Mouse (Mus musculus) ovary, postnatal 36 days (tissue): ENCODE results near the gene Syn2.

ENCODE experiments used
- DNase-seq: peaks from one replicate; pipeline ENCODE4 v3.0.0; 2022; ENCODE audit warnings: low spot score, mixed read lengths

The Syn2 gene

DNA sequence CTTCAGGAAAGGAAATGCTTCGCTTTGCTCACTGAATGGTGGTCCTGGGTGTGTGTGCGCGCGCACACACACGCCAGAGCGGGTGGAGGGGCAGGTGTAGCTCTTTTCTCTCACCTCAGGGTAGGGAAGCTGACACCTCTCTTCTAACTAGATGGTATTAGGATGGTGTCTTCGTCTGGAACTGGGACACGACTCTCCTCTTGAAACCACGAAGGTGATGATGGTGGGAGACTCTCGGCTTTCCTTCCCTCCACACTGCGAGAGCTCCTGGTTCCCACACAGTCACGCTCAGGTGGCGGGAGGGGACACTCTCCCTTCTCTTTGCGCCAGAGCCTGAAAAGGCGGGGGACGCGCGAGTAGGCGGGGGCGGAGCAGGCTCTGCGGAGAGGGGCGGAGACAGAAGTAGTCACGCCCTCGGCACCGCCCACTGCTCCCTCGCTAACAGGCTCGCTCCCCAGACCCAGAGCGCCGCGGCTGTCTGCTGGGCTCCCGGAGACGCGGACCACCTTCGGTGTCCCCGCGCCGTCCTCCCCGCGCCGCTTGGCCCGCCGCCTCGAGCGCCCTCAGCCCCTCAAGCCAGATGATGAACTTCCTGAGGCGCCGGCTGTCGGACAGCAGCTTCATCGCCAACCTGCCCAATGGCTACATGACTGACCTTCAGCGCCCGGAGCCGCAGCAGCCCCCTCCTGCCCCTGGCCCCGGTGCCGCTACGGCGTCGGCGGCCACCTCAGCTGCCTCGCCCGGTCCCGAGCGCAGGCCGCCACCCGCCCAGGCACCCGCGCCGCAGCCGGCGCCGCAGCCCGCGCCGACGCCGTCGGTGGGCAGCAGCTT is at the start of gene Syn2:
Syn2 (plus strand) TSS at position 402 of the 831 bp plus-strand sequence.
- DNase-seq, result peak; percentile 84

DNA sequence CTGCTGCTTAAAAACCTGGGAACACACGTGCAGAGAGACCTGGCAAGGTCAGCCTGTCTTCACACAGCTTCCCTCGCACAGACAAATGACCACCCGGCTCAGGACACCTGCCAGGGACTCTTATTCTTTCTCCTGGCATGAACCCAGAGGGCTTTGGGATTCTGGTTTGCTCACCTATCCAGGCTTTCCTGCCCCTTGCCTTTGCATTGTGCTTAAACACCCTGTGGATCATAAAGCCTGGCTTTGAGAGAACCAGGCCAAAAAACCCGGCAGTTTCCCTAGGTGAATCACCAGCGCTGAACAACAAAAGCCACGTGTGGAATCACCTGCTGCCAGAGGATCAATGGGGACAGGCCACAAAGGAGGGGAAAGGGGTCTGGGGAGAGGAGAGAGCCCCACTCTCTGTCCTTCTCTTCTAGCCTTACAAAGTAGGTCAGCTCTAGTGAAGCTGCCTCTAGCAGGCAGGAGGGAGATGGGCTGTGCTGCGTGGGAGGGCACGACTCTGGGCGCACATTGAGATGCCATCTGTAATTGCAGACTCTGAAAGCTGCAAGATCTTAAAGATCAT is 49.3 kb upstream of the Syn2 start:
- peak; percentile 8 for DNase-seq

DNA sequence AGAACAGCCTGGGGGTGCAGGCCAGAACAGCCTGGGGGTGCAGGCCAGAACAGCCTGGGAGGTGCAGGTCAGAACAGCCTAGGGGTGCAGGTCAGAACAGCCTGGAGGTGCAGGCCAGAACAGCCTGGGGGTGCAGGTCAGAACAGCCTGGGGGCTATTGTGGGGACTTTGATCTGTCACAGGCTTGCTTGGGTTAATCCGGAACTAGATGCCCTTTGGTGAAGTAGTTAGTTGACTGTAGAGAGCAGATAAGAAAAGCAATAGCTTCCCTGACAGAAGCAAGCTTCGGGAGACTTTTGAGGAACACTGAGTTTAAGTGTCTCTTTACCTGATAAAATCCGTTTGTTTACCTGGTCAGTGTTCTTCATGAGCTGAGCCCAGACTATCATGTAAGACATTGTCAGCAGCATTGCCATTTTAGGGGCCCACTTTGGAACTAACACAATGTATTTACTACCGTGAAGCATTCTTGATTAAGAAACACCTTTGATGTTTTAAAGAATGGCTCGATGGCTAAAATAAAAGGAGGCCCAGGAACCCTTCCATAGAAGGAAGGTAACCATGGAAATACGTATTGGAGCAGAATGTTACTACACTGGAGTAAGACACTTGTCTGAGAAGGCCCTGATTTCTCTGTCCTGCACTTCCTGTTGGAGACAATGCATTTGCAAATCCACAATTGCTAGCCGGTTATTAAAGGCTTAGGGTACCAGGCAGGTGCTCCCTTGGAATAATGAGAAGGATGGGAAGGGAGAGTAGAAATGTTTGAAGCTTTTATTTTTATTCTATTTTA is 46.2 kb upstream of the Syn2 start:
- DNase-seq, result no peak

DNA sequence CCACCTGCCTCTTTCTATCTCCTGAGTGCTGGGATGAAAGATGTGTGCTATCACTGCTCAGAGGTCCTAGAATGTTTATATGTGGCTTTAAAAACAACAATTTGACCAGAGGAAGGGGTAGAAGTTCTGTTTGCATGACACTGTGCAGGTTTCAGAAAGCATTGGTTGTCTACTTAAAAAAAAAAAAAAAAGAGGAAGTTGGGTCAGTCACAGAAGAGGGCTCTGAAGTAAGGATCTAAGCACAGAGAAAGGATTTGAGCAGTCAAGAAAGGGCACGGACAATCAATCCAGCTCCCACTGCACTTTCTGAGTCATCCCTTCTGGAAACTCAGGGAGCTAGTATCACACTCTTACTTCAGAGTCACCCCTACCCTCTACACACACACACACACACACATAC is 43.0 kb upstream of the Syn2 start:
- DNase-seq, result no peak

DNA sequence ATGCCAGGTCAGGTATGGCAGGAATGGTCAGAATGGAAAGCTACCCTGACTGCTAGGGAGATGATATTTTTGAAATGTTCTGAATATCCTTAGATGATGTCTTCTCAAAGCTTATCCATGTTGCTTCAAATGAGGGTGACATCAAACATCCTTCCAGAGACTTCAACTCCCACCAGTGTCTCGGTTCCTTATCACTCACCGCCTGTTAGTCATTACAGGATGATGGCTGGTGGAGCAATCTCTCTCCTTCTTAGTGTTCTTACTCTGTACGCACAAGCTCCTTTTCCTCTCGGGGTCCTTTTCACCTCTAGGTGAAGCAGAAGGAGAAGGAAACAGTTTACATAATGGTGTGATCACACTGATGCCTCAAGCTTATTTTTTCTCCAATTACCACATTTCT is 32.2 kb upstream of the Syn2 start:
- DNase-seq, result no peak

DNA sequence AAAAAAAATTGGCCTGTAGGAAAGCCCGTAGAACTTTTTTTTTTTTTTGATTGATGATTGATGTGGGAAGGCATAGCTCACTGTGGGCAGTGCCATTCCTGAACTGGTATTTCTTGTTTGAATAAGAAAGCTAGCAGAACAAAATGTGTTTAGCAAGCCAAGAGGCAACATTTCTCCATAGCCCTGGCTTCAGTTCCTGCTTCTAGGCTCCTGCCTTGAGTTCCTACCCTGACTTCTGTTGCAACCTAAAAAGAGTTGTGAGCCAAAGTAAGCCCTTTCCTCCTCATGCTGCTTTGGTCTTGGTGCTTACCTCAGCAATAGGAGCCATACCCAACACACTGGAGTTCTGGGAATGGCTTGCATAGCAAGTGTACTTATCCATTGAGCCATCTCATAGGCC is 23.3 kb upstream of the Syn2 start:
- no peak for DNase-seq

DNA sequence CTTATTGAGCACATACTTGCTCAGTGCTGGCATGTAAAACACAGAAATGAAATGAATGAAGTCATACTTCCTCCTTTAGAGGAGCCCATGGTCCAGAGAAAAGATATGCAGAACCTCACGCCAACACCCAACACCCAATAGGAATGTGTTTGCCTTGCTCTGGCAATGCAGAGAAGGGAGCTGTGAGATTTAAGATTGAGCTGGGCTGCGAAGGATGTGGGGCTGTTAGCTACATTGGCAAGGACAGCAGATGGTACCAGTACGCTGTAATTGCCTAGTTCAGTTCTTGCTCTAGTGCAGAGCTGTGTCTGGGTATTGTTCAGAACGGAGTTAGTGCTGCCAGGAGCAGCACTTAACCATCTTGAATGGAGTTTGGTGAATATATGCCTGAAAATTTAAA is 12.5 kb upstream of the Syn2 start:
- no peak for DNase-seq

DNA sequence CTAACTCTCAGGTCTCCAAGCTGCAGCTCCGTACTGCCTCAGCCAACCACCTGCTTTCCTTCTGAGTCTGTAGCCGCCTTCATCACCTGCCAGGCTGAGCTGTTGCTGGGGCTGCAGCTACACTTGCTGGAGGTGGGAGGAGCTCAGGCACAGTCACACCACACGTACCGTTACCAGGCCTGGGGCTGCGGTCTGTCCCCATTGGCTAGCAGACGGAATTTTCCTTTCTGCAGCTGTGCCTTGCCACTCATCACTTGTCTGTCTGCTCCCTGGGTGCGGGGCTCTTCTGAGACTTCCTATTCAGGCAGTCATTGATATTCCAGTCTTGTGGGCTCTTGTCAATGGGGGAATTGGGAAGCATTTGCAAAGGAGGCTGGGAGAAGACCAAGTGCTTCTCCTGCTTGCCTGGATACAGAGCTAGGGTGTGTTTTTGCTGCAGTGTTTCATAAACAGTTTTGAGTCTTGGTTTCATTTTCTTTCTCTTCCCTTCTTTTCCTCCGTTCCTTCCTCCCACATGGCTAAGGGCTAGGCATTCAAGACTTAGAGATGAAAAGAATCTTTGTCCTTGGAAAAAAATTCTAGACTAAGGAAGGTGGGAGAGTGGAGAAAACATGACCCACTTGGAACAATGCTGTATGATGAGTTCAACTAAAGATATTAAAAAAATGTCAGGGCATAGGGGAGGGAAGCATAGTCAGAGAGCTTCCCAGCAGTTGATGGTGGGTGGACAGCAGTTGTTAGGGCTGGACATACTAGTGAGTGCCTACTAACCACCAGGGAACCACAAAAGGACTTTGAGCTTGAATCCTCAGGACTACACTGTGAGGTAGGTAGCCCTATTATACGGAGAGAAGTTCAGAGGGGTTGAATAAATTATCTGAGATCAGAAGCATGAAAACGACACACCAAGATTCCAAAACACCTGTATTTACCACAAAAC is 11.2 kb upstream of the Syn2 start:
- peak; percentile 13 for DNase-seq

DNA sequence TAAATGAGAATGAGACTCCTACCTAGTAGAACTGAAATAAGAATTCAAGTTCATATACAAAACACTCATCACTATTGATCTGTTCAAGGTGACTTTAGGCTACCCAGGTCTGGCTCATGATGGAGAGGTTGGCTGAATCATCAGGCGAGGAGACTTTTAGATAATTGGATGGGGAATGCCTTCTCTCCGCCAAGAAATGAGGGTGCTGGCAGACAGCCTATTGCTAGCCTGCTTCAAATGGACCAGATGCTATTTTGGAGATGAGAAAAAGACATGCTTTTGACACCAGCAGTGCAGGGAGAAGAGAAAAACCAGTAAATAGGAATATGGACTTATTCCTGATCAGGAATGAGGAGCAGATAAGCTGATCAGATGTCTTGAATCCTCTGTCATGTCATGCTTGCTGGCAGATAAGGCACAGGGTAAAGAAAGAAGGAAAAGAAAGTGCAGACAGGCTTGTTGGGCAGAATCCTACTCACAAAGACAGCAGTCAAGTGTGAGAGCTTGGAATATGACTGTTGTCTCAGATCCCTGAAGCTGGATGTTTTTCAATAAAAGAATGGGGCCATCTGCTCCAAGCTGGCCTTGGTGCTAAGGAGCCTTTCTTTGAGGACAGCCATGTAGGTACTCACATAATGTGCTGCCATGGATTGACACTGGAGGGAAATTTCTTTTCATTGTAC is 9.9 kb upstream of the Syn2 start:
- no peak for DNase-seq

DNA sequence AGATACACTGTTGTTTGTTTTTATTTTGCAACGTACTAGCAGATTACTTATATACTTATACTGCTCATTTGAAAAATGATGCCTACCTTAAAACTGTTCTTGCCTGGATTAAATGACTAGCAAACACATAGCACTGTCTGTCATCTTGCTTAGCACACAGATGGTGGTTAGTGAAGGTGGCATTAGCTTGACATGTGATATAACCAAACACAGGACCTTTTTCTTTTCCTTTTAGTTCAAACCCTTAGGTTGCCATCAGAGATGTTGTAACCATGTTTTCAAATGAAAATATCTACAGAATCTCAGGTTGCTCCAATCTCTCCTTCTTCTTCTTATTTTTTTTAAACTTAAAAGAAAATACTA is 9.4 kb upstream of the Syn2 start:
- DNase-seq, result no peak

DNA sequence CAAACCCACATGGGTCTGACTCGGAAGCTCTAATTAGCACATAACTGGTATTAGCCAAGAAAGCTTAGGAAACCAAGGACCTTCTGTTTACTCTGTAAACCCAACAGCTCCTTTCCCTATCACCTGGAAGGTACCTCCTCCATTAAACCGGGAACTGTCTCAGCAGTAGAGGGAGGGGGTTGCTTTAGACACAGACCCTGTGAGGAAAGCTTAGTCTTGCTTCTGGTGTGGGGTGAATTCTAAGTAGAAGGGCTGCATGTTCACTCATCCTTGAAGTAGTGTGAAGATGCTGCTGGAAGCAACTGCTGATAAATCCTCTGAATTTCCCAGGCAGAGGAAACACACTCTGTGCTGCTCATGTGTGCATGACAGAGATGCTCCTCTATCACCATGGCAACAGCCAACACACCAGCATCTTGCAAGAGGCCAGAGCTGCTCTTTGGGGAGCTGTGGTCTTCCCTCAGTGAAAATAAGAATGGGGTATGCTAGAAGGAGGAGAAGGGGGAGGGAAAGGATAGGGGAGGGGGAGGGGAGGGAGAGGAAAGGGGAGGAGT is 8.4 kb upstream of the Syn2 start:
- no peak for DNase-seq

DNA sequence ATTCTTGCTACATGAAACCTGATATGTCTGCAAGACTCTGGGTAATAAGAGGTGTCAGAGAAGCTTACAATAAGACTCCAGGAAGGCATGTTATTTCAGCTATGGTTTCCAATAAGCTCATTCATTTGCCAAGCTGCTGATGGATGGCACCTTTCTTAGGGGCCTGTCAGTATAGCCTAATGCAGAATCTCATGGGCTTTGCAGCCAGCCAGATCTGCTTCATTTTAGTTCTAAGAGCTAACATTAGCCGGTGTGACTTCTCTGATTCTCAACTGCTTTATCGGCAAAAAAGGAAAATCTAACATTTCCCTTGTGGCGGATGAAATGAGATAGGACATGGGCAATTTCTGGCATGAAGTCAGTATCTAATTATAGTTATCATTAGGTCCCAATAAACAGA is 7.9 kb upstream of the Syn2 start:
- no peak for DNase-seq

DNA sequence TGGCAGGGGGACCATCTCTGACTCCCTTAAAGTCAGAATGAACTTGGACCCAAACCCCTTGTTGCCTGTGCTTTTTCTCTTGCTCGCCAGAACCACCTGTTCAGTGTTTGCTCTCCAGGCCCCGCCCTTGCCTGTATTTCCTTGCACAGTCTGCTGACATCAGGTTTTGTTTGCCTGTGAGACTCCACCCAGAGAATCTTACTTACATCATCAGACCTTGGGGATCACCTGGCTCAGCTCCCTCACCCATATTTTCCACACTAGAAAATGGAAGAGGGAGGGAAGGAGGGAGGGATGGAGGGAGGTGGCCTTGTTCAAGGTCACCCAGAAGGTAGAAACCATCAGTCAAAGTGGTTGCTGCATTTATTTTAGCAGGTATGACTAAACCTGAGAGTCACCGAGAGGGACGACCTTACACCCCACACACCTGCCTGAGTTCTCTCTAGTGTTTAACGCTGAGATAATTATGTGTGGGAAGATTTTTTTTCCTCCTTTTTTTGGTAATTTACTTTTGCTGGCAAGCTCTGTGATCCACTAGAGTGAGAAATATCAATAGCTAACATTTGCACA is 7.4 kb upstream of the Syn2 start:
- no peak for DNase-seq

DNA sequence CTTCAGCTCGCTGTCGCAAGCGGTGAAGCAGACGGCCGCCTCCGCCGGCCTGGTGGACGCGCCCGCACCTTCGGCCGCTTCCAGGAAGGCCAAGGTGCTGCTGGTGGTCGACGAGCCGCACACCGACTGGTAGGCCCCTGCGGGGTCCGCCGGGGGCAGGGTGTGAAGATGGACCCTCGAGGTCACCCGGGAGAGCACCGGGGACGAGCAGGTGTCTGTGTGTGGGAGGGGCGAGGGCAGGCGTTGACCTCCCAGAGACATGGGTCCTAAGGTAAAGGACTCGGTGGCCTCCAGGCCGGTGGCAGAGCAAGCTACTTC is 589 bp downstream of the Syn2 start:
- DNase-seq, result no peak

DNA sequence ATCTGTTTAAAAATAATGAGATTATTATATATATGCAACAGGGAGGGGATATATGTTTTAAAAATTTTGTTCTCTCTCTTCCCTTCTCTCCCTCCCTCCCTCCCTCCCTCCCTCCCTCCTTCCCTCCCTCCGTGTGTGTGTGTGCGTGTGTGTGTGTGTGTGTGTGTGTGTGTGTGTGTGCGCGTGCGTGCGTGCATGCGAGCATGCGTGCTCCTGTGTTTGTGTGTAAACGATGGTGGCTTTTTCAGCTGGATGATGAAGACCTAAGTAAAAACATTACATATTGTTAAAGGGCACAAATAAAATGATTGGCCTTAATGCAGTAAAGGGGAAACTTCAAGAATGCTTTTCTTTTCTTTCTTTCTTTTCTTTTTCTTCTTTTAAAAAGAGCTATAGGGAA is 1.5 kb downstream of the Syn2 start:
- DNase-seq, result no peak

DNA sequence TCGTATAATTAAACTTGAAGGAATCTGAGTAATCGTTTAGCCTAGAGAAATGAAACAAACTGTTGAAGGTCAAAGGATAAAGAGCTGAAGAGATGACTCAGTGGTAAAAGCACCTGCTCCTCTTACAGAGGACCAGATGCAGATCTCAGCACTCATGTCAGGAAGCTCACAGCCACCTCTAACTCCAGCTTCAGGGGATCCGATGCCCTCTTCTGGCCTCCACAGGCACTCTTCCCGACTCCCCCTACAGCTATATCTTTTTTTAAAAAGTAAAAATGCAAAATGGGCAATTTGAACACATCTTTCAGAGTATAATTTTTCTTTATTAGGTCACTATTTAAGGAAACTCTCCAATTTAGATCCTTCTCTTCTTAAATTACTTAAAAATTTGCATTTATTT is 6.7 kb downstream of the Syn2 start:
- DNase-seq, result no peak

DNA sequence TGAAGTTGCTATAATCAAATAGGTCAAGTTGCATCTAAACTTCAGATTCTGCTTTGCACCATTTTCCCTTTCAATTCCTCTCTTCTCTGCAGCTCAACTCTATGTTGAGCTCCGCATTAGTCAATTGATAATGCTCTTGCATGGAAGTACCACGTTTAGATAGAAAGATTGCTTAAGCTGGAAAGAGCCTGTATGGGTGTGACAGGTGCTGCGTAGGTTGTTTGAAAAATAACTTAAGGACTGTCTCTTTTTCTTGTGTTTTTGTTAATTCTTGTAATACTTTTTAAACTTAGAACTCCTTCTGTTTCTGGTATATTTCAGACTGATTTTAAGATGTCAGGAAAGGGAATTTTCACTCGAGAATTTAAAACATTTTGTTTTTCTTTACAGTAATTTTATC is 26.5 kb downstream of the Syn2 start:
- DNase-seq, result no peak

DNA sequence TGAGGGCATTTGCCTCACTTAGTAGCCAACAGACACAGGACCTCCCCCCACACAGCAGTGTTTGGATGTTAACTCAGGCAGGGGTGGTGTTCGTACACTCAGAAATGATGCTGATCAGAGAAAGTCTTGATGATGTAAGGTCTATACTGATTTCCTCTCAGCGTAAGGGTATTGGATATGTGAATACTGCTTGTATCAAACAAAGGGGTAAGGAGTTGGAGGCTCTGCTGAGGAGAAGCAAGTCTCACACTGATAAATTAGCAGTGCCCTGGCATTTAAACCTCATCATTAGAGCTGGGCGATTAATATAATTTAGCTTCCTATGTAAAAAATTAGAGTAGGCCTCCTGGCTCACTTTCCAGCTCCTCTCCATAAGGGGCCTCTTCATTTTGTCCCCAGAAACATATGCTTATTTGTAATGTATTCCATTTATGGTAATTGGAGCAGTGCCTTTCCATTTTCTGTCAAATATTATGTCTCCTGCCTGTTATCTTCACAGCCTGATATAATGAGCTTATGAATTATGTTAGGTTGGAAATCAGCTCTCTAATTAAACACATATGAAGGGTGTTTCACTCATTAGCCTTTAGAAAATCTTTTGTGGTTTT is 31.3 kb downstream of the Syn2 start:
- DNase-seq, result no peak

DNA sequence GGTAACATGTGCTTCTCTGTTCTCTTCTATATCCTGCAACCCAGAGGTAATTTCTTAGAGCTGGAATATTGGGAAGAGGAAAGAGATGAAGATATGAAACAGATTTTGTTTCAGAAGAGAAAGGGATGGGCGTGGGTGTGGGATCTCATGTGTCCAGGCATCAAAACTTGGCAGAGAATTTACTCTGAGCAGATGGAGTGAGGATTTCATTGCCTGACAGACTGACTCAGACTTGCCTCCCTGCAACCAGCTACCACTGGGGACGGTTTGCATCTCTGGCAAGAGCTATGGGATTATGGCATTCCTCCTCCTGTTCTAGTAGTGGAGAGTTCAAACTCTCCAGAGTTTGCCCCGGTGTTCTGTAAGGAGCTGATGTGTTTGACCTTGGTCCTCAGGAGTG is 34.2 kb downstream of the Syn2 start:
- DNase-seq, result no peak

DNA sequence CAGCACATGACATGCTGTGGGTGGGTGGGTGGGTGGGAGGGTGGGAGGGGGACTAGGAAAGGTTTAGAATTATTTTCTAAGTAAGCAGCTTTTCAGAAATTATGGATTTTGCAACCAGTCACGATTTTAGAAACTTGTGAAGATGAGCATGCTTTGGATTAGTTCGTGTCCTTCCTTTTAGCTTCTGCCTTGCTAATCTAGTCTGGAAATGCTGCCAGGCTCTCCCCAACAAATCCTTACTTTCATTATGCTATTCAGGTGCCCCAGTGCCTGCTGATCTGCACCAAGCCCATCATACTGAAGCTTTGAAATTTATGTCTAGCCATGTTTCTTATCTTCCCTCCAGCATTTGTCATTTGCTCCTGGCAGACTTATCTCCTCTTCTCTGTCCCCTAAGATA is 34.8 kb downstream of the Syn2 start:
- no peak for DNase-seq

DNA sequence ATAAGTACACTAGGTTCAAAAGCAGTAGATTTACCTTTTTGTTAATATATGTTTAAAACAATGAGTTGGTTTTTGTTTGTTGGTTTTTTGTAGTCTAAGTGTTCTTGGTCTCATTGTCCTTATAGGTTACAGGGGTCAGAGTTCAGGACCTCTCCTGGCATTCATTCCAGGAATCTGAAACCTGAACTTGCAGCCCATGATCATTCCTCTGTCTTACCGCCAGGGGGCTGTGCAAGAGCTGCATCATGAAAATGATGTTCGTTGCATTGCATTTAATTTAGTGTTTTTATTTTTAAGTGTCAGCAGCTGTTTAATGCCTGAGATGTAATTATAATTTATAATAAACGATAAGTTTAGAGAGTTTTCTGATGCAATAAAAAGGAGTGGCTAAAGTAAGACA is 40.1 kb downstream of the Syn2 start:
- DNase-seq, result no peak
